Mouse (Mus musculus): ENCODE measurements around the gene Atp2a2. TPM values are rescaled to one million over a fixed set of nuclear protein-coding genes. Genes with fewer than 3 reads are reported as not detected.

The Atp2a2 gene
- polyA plus RNA-seq, 1 experiment: 23.7 TPM

- no peak for DNase-seq (ENCODE audit: low read depth in 1 of 2, low spot score in 2 of 2)
- Histone ChIP-seq H3K4me1 (ENCODE audit: control insufficient read depth, insufficient read depth, insufficient read length) (no peaks in the 10 kb centered on the region), H3K4me3 (ENCODE audit: extremely low read depth, insufficient read depth, insufficient read length) (no peak overlapping the region), H3K27me3 (ENCODE audit: control insufficient read depth, insufficient read depth, low read length) (0 out of 2 replicates have a peak, but pooled peaks cover 2% of the 10 kb centered on the region), H3K36me3 (ENCODE audit: control insufficient read depth, insufficient read depth, low read length) (no peaks in the 10 kb centered on the region), H3K27ac (ENCODE audit: insufficient read depth, low read length) (no peak overlapping the region)
- WGBS: 89% methylated on average over 3 of the region's 3 CpGs
- no peak for TF ChIP-seq CTCF (IDR thresholded peaks at IDR 0.05; ENCODE audit: extremely low read depth, insufficient read depth, insufficient read length, insufficient replicate concordance)
- TF ChIP-seq POLR2A (IDR thresholded peaks at IDR 0.05; ENCODE audit: low read depth, low read length): no peak
Measured at GRCm38 (mm10) chr5:122506462-122506861, 4.4 kb upstream of the Atp2a2 start.

GRCm38 (mm10) chr5:122505554-122505953 is 3.5 kb upstream of the Atp2a2 start:
- DNase-seq (ENCODE audit: low read depth in 1 of 2, low spot score in 2 of 2): no peak
- WGBS: 89% methylated on average over 5 of the region's 5 CpGs
- H3K36me3 ChIP-seq (ENCODE audit: control insufficient read depth, insufficient read depth, low read length): no peaks in the 10 kb centered on the region
- TF ChIP-seq POLR2A (IDR thresholded peaks at IDR 0.05; ENCODE audit: low read depth, low read length) (no peak), CTCF (IDR thresholded peaks at IDR 0.05; ENCODE audit: extremely low read depth, insufficient read depth, insufficient read length, insufficient replicate concordance) (no peak)
- no peaks in the 10 kb centered on the region; the same call in 1 of the 2 replicates for H3K4me1 ChIP-seq (ENCODE audit: control insufficient read depth, insufficient read depth, insufficient read length)
- H3K27ac ChIP-seq (ENCODE audit: insufficient read depth, low read length): no peak overlapping the region
- 0 out of 2 replicates have a peak, but pooled peaks cover 2% of the 10 kb centered on the region for H3K27me3 ChIP-seq (ENCODE audit: control insufficient read depth, insufficient read depth, low read length)
- no peak overlapping the region for H3K4me3 ChIP-seq (ENCODE audit: extremely low read depth, insufficient read depth, insufficient read length)

- H3K27me3 ChIP-seq (ENCODE audit: control insufficient read depth, insufficient read depth, low read length): 0 out of 2 replicates have a peak, but pooled peaks cover 2% of the 10 kb centered on the region
- peaks cover 4% of the 10 kb centered on the region for H3K4me1 ChIP-seq (ENCODE audit: control insufficient read depth, insufficient read depth, insufficient read length)
- WGBS: 77% methylated on average over 4 of the region's 4 CpGs
- TF ChIP-seq CTCF (IDR thresholded peaks at IDR 0.05; ENCODE audit: extremely low read depth, insufficient read depth, insufficient read length, insufficient replicate concordance) (no peak), POLR2A (IDR thresholded peaks at IDR 0.05; ENCODE audit: low read depth, low read length) (no peak)
- no peak overlapping the region for H3K27ac ChIP-seq (ENCODE audit: insufficient read depth, low read length)
- no peak for DNase-seq (ENCODE audit: low read depth in 1 of 2, low spot score in 2 of 2)
- H3K4me3 ChIP-seq (ENCODE audit: extremely low read depth, insufficient read depth, insufficient read length): no peak overlapping the region
- H3K36me3 ChIP-seq (ENCODE audit: control insufficient read depth, insufficient read depth, low read length): no peaks in the 10 kb centered on the region
Measured at GRCm38 (mm10) chr5:122503760-122504119, 1.7 kb upstream of the Atp2a2 start.

- WGBS: 60% methylated on average over 15 of the region's 15 CpGs
- H3K27me3 ChIP-seq (ENCODE audit: control insufficient read depth, insufficient read depth, low read length): 0 out of 2 replicates have a peak, but pooled peaks cover 2% of the 10 kb centered on the region
- no peak overlapping the region for H3K27ac ChIP-seq (ENCODE audit: insufficient read depth, low read length)
- H3K4me3 ChIP-seq (ENCODE audit: extremely low read depth, insufficient read depth, insufficient read length): peak overlapping the region; percentile 71; the same call in 1 of the 2 replicates
- H3K36me3 ChIP-seq (ENCODE audit: control insufficient read depth, insufficient read depth, low read length): no peaks in the 10 kb centered on the region
- no peak for TF ChIP-seq POLR2A (IDR thresholded peaks at IDR 0.05; ENCODE audit: low read depth, low read length)
- TF ChIP-seq CTCF (IDR thresholded peaks at IDR 0.05; ENCODE audit: extremely low read depth, insufficient read depth, insufficient read length, insufficient replicate concordance): no peak
- DNase-seq (ENCODE audit: low read depth in 1 of 2, low spot score in 2 of 2): no peak
- peaks cover 4% of the 10 kb centered on the region for H3K4me1 ChIP-seq (ENCODE audit: control insufficient read depth, insufficient read depth, insufficient read length)
Measured at GRCm38 (mm10) chr5:122503015-122503759, 1.2 kb upstream of the Atp2a2 start.

GRCm38 (mm10) chr5:122501101-122502076 is 636 bp downstream of the Atp2a2 start:
- peaks cover 4% of the 10 kb centered on the region for H3K4me1 ChIP-seq (ENCODE audit: control insufficient read depth, insufficient read depth, insufficient read length)
- DNase-seq (ENCODE audit: low read depth in 1 of 2, low spot score in 2 of 2): peak; percentile 9 to 39
- peak overlapping the region; percentile 99 for H3K4me3 ChIP-seq (ENCODE audit: extremely low read depth, insufficient read depth, insufficient read length)
- peak overlapping the region; percentile 97 for H3K27ac ChIP-seq (ENCODE audit: insufficient read depth, low read length)
- H3K36me3 ChIP-seq (ENCODE audit: control insufficient read depth, insufficient read depth, low read length): no peaks in the 10 kb centered on the region
- WGBS: under 1% methylated on average over 111 of the region's 113 CpGs
- H3K27me3 ChIP-seq (ENCODE audit: control insufficient read depth, insufficient read depth, low read length): 0 out of 2 replicates have a peak, but pooled peaks cover 2% of the 10 kb centered on the region
- TF ChIP-seq CTCF (IDR thresholded peaks at IDR 0.05; ENCODE audit: extremely low read depth, insufficient read depth, insufficient read length, insufficient replicate concordance) (no peak), POLR2A (IDR thresholded peaks at IDR 0.05; ENCODE audit: low read depth, low read length) (no peak)

GRCm38 (mm10) chr5:122500563-122500962 is 1.5 kb downstream of the Atp2a2 start:
- Histone ChIP-seq H3K4me1 (ENCODE audit: control insufficient read depth, insufficient read depth, insufficient read length) (peaks cover 4% of the 10 kb centered on the region), H3K27ac (ENCODE audit: insufficient read depth, low read length) (no peak overlapping the region; the same call in 1 of the 2 replicates), H3K4me3 (ENCODE audit: extremely low read depth, insufficient read depth, insufficient read length) (peak overlapping the region; percentile 99), H3K27me3 (ENCODE audit: control insufficient read depth, insufficient read depth, low read length) (0 out of 2 replicates have a peak, but pooled peaks cover 2% of the 10 kb centered on the region), H3K36me3 (ENCODE audit: control insufficient read depth, insufficient read depth, low read length) (0 out of 2 replicates have a peak, but pooled peaks cover 2% of the 10 kb centered on the region)
- DNase-seq (ENCODE audit: low read depth in 1 of 2, low spot score in 2 of 2): no peak
- TF ChIP-seq POLR2A (IDR thresholded peaks at IDR 0.05; ENCODE audit: low read depth, low read length) (no peak), CTCF (IDR thresholded peaks at IDR 0.05; ENCODE audit: extremely low read depth, insufficient read depth, insufficient read length, insufficient replicate concordance) (no peak)
- WGBS: 34% methylated on average over 5 of the region's 5 CpGs

All from spleen, adult 2 months (tissue).